Mouse (Mus musculus): ENCODE results near the gene Dtd1. TPM values are rescaled to one million over a fixed set of nuclear protein-coding genes. Genes with fewer than 3 reads are reported as not detected.

The Dtd1 gene
- total RNA-seq, 2 experiments from 2014 or later: 3.6 to 4.2 TPM

GRCm38 (mm10) chr2:144807766-144808754, 208.4 kb downstream of the Dtd1 start:
- ATAC-seq (replicated peaks; ENCODE audit: low FRiP score, poor library complexity, severe bottlenecking): no peak

Other genes starting within 250 kb of the Dtd1 start
- gene Kat14, start 230.9 kb upstream of the Dtd1 start, total RNA-seq (2015; ENCODE audit: low replicate concordance): 10.5 and 16.6 TPM in 2 replicates
- 11.7 and 23.0 TPM in 2 replicates for gene Kat14, start 230.9 kb upstream of the Dtd1 start, total RNA-seq (2017; ENCODE audit: low replicate concordance)
- not detected in 2 replicates for gene Pet117, start 230.9 kb upstream of the Dtd1 start, total RNA-seq (2015; ENCODE audit: low replicate concordance)
- 12.1 TPM in 1 of 2 replicates, not detected in the other for gene Pet117, start 230.9 kb upstream of the Dtd1 start, total RNA-seq (2017; ENCODE audit: low replicate concordance)
- not detected in 2 replicates for gene Dzank1, start 72.5 kb upstream of the Dtd1 start, total RNA-seq (2015; ENCODE audit: low replicate concordance)
- gene Dzank1, start 72.5 kb upstream of the Dtd1 start, total RNA-seq (2017; ENCODE audit: low replicate concordance): not detected in 2 replicates
- gene Polr3f, start 72.2 kb upstream of the Dtd1 start, total RNA-seq (2015; ENCODE audit: low replicate concordance): 5.4 and 9.2 TPM in 2 replicates
- gene Polr3f, start 72.2 kb upstream of the Dtd1 start, total RNA-seq (2017; ENCODE audit: low replicate concordance): 3.5 and 15.9 TPM in 2 replicates
- gene Rbbp9, start 49.0 kb upstream of the Dtd1 start, total RNA-seq (2015; ENCODE audit: low replicate concordance): 1.7 and 5.0 TPM in 2 replicates
- gene Rbbp9, start 49.0 kb upstream of the Dtd1 start, total RNA-seq (2017; ENCODE audit: low replicate concordance): 0.38 and 2.1 TPM in 2 replicates
- gene Sec23b, start 43.7 kb upstream of the Dtd1 start, total RNA-seq (2015; ENCODE audit: low replicate concordance): 28.9 and 47.6 TPM in 2 replicates
- gene Sec23b, start 43.7 kb upstream of the Dtd1 start, total RNA-seq (2017; ENCODE audit: low replicate concordance): 30.0 and 41.5 TPM in 2 replicates
- 7.2 TPM in 1 of 2 replicates, not detected in the other for gene Smim26, start 5.8 kb upstream of the Dtd1 start, total RNA-seq (2015; ENCODE audit: low replicate concordance)
- not detected in 2 replicates for gene Smim26, start 5.8 kb upstream of the Dtd1 start, total RNA-seq (2017; ENCODE audit: low replicate concordance)
- not detected in 2 replicates for gene Scp2d1, start 223.8 kb downstream of the Dtd1 start, total RNA-seq (2015; ENCODE audit: low replicate concordance)
- gene Scp2d1, start 223.8 kb downstream of the Dtd1 start, total RNA-seq (2017; ENCODE audit: low replicate concordance): not detected in 2 replicates